Mouse (Mus musculus) kidney, adult 11 months (tissue): ENCODE measurements around the gene Kyat1.
A peak's percentile ranks its signal among the peaks of the same experiment; 100 is the strongest.
"Not testable (repeated sequence)": the region's sequence is repeated elsewhere in the genome, so short reads cannot be mapped to it uniquely, and the experiment has no call there.

Experiments used
- DNase-seq: peaks from one replicate; pipeline ENCODE4 v3.0.0; 2022

The Kyat1 gene

GRCm38 (mm10) chr2:30171371-30171996 lies 34.2 kb downstream of the Kyat1 start, which contains the start of gene Endog:
Gene Endog (plus strand): TSS chr2:30171493.
- peak; percentile 92 for DNase-seq

- DNase-seq = no peak
These were observed 39.0 kb downstream of the Kyat1 start for GRCm38 (mm10) chr2:30166677-30167076.

DNA sequence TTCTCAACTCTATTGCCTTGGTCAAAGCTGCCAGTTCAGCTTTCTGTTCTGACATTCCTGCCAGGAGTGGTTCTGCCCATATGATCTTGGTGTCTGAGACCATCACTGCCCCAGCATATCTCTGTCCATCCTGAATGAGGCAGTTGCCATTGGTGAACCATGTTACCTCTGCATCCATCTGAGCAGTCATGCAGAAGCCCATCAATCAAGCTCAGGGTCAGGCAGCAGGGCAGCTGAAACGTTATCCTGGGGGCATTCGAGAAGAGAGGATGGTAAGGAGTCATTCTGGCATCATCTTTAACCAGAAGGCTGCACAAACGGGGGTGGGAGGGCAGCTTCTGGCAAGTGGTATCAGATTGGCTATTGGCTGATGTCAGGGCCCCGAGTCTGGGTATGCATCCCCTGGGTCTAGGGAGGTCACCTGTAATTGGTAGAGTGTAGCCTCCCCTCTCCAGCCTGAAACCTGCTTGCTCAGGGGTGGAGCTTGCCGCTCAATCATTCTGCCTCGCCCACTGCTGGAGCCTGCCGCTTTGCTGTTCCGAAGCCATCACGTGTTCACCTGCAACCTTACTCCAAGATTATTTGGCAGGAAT lies 41.2 kb downstream of the Kyat1 start:
- DNase-seq = no peak

DNA sequence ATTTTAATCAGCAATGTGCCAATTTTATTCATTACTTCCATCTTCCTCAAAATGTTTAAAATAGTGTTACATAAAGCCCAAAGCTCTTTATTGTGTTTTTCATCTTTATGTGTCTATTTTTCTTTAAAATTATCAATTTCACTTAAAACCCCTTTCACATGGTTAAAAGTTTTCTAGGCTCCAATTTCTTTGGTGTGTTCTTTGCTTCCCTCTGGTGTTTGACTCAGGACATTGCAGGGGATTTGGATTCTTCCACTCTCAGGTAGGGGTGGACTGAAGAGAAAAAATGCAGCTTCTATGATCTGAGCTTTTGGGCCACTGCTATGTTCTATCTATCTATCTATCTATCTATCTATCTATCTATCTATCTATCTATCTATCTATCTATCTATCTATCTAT lies 43.8 kb downstream of the Kyat1 start:
- no peak for DNase-seq

GRCm38 (mm10) chr2:30159871-30160270 lies 45.8 kb downstream of the Kyat1 start:
- not testable (repeated sequence) for DNase-seq

GRCm38 (mm10) chr2:30152616-30153015 lies 53.0 kb downstream of the Kyat1 start:
- no peak for DNase-seq

DNA sequence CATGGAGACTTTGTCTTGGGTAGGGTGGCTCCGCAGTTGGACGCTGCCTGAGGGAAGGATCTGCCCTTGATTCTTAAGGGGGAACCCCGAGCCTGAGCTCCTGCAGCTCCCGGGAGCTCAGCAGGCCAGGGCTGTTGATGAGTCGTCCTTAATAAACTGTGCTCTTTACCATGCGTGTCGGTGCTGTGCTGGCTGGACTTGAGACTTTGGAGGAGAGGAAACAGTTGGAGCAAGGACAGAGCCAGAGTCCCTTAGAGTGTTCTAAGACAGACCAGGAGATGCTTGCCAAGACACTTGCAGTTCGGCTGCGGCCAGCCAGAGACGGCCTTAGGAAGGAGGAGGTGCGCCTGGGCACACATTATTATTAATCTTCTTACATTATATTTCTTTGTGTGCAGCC lies 53.8 kb downstream of the Kyat1 start:
- peak; percentile 73 for DNase-seq

GRCm38 (mm10) chr2:30147466-30147865 lies 58.2 kb downstream of the Kyat1 start:
- peak; percentile 91 for DNase-seq

GRCm38 (mm10) chr2:30144436-30144835 lies 61.2 kb downstream of the Kyat1 start:
- DNase-seq = no peak

DNA sequence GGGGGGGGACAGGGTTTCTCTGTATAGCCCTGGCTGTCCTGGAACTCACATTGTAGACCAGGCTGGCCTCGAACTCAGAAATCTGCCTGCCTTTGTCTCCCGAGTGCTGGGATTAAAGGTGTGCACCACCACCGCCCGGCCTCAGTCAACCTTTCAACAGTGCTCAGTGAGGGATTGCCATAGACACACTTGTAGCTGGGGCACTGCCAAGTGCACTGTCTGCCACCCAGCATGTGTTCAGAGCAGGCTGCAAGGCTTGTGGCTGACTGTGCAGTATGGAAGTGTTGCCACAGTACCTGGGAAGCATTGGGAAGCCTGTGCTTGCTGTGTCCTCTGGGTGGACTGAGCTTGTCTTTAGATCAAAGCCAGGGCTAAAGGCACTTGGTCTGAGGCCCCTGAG lies 65.6 kb downstream of the Kyat1 start:
- DNase-seq = not testable (repeated sequence)

DNA sequence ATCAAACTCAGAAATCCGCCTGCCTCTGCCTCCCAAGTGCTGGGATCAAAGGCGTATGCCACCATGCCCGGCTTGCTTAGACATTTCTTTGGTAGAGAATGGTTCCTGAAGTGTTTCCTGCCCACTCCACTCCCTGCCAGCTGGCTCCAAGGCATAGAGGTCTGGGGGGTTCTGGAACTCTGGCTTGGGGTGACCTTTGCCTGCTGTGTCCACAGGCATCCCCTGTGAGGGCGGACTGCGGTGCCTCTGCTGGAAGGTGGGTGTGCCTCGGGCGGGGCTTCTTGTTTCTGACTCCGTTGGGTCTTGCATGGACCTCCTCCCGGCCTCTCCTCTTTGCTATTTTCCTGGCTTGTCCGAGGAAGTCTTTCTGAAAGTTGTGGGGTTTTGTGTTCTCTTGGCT lies 69.2 kb downstream of the Kyat1 start:
- DNase-seq = peak; percentile 65
